Mouse (Mus musculus) testis, adult 2 months (tissue): ENCODE data around the gene Timm10b. TPM values are rescaled to one million over a fixed set of nuclear protein-coding genes. Genes with fewer than 3 reads are reported as not detected.

ENCODE experiments used
- H3K27ac ChIP-seq: fragments of 200-500 bp; 2 replicates; pipeline ENCODE4 v1.5.1; 2012; ENCODE audit warnings: low read depth, low read length; ENCODE audit not compliant: control insufficient read depth, insufficient read depth
- H3K27me3 ChIP-seq: fragments of 200-500 bp; 2 replicates; pipeline ENCODE4 v1.6.1; 2012; ENCODE audit warnings: mild to moderate bottlenecking, low read length, moderate library complexity; ENCODE audit not compliant: control insufficient read depth, insufficient read depth
- H3K36me3 ChIP-seq: fragments of 200-500 bp; 2 replicates; pipeline ENCODE4 v1.6.1; 2012; ENCODE audit warnings: mild to moderate bottlenecking, low read length; ENCODE audit not compliant: control insufficient read depth, insufficient read depth
- H3K4me1 ChIP-seq: fragments of 200-500 bp; 2 replicates; pipeline ENCODE4 v1.6.1; 2012; ENCODE audit warnings: low read length; ENCODE audit not compliant: control insufficient read depth, insufficient read depth
- H3K4me3 ChIP-seq: fragments of 200-500 bp; 2 replicates; pipeline ENCODE4 v1.5.1; 2012; ENCODE audit warnings: low read depth, mild to moderate bottlenecking, low read length, moderate library complexity, mixed read lengths; ENCODE audit not compliant: control insufficient read depth
- CTCF ChIP-seq: fragments of 200-500 bp; IDR thresholded peaks from 2 replicates; pipeline ENCODE4 v1.5.1; 2012; ENCODE audit warnings: low read depth, mild to moderate bottlenecking, inconsistent platforms, low read length, moderate library complexity; ENCODE audit not compliant: control insufficient read depth, insufficient read depth, insufficient replicate concordance
- POLR2A ChIP-seq: fragments of 200-500 bp; IDR thresholded peaks from 2 replicates; pipeline ENCODE4 v1.6.1; 2012; ENCODE audit warnings: low read depth, mild to moderate bottlenecking, inconsistent platforms, low read length, moderate library complexity; ENCODE audit not compliant: control insufficient read depth
- polyA plus RNA-seq: library from polyadenylated mRNA; depleted of rRNA; stranded (reverse); fragments of >200 nt; gene quantifications from 2 replicates; pipeline ENCODE4 v1.2.3, GENCODE M21; 2012; rRNA removed

The Timm10b gene
- polyA plus RNA-seq, 1 experiment = 76.1 TPM

DNA sequence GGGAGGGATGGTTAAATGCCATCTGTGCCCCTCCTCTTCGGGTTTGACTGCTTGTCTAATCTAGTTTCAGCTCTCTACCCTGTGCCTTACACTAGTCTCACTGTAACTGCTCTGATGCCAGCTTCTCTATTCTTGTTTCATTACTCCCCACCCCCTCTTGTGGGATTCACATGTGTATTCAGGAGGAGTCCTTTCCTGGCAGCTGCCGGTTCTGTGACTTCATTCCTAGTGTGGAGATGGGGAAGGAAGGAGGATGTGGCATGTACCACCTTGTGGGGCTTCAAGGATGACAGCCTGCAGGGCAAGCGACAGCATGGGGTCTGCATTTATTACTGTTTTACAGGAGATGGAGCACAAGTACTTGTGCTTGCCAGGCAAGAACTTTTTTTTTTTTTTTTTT lies 2.1 kb downstream of the Timm10b start:
- Histone ChIP-seq H3K27ac (no peak overlapping the region), H3K4me1 (peaks cover 13% of the 10 kb centered on the region), H3K27me3 (no peaks in the 10 kb centered on the region), H3K4me3 (no peak overlapping the region), H3K36me3 (no peaks in the 10 kb centered on the region)
- TF ChIP-seq CTCF (no peak), POLR2A (no peak)

GRCm38 (mm10) chr7:105650639-105651435 lies 11.0 kb downstream of the Timm10b start, which contains the start of gene Dnhd1:
Gene Dnhd1, plus strand, starts transcription at chr7:105650827.
- Histone ChIP-seq H3K27me3 (no peaks in the 10 kb centered on the region), H3K36me3 (no peaks in the 10 kb centered on the region; the same call in none of the 2 replicates), H3K27ac (peak within 1 kb of the TSS; percentile 74), H3K4me1 (peaks cover 11% of the 10 kb centered on the region), H3K4me3 (peak within 1 kb of the TSS; percentile 82)
- TF ChIP-seq POLR2A (peak; percentile 68), CTCF (peak; percentile 50; the same call in 1 of the 2 replicates)

- TF ChIP-seq CTCF (no peak), POLR2A (no peak)
- Histone ChIP-seq H3K4me3 (no peak overlapping the region), H3K36me3 (no peaks in the 10 kb centered on the region; the same call in none of the 2 replicates), H3K27me3 (no peaks in the 10 kb centered on the region), H3K27ac (no peak overlapping the region), H3K4me1 (no peaks in the 10 kb centered on the region)
Observed at GRCm38 (mm10) chr7:105685541-105686197, 45.8 kb downstream of the Timm10b start.

GRCm38 (mm10) chr7:105690875-105691274 lies 51.0 kb downstream of the Timm10b start:
- Histone ChIP-seq H3K36me3 (no peaks in the 10 kb centered on the region; the same call in none of the 2 replicates), H3K4me3 (no peak overlapping the region), H3K27me3 (no peaks in the 10 kb centered on the region), H3K4me1 (no peaks in the 10 kb centered on the region), H3K27ac (no peak overlapping the region)
- TF ChIP-seq CTCF = no peak

Other genes with a start within 250 kb of the Timm10b start
- gene Fam160a2, start 240.0 kb upstream of the Timm10b start, polyA plus RNA-seq = 73.7 and 76.9 TPM in 2 replicates
- gene Cnga4, start 235.5 kb upstream of the Timm10b start, polyA plus RNA-seq = 7.9 and 8.3 TPM in 2 replicates
- gene Cckbr, start 214.3 kb upstream of the Timm10b start, polyA plus RNA-seq = 0.07 and 0.12 TPM in 2 replicates
- gene Cavin3, start 157.8 kb upstream of the Timm10b start, polyA plus RNA-seq = 2.0 and 4.9 TPM in 2 replicates
- 3.9 and 4.0 TPM in 2 replicates for gene Smpd1, start 85.7 kb upstream of the Timm10b start, polyA plus RNA-seq
- 33.9 and 37.4 TPM in 2 replicates for gene Apbb1, start 58.4 kb upstream of the Timm10b start, polyA plus RNA-seq
- gene Hpx, start 39.9 kb upstream of the Timm10b start, polyA plus RNA-seq = 0.30 and 0.36 TPM in 2 replicates
- gene Trim3, start 6.5 kb upstream of the Timm10b start, polyA plus RNA-seq = 4.6 and 5.1 TPM in 2 replicates
- gene Arfip2, start 360 bp downstream of the Timm10b start, polyA plus RNA-seq = 12.4 and 12.5 TPM in 2 replicates
- 52.1 and 76.2 TPM in 2 replicates for gene Gm45799, start 496 bp downstream of the Timm10b start, polyA plus RNA-seq
- gene Dnhd1, start 10.8 kb downstream of the Timm10b start, polyA plus RNA-seq = 31.7 and 31.9 TPM in 2 replicates
- gene Ilk, start 96.5 kb downstream of the Timm10b start, polyA plus RNA-seq = 42.9 and 44.0 TPM in 2 replicates
- 2.1 and 2.4 TPM in 2 replicates for gene Rrp8, start 97.3 kb downstream of the Timm10b start, polyA plus RNA-seq
- gene Taf10, start 104.3 kb downstream of the Timm10b start, polyA plus RNA-seq = 472 and 503 TPM in 2 replicates
- 9.9 and 10.5 TPM in 2 replicates for gene Tpp1, start 112.2 kb downstream of the Timm10b start, polyA plus RNA-seq
- gene Dchs1, start 147.6 kb downstream of the Timm10b start, polyA plus RNA-seq = 3.2 and 5.5 TPM in 2 replicates
- 73.3 and 97.2 TPM in 2 replicates for gene Mrpl17, start 171.0 kb downstream of the Timm10b start, polyA plus RNA-seq